Mouse (Mus musculus): Measurements from ENCODE around the gene Ube2k. TPM values are rescaled to one million over a fixed set of nuclear protein-coding genes. Genes with fewer than 3 reads are reported as not detected.

The Ube2k gene
- polyA plus RNA-seq, 1 experiment: 107 TPM

DNA sequence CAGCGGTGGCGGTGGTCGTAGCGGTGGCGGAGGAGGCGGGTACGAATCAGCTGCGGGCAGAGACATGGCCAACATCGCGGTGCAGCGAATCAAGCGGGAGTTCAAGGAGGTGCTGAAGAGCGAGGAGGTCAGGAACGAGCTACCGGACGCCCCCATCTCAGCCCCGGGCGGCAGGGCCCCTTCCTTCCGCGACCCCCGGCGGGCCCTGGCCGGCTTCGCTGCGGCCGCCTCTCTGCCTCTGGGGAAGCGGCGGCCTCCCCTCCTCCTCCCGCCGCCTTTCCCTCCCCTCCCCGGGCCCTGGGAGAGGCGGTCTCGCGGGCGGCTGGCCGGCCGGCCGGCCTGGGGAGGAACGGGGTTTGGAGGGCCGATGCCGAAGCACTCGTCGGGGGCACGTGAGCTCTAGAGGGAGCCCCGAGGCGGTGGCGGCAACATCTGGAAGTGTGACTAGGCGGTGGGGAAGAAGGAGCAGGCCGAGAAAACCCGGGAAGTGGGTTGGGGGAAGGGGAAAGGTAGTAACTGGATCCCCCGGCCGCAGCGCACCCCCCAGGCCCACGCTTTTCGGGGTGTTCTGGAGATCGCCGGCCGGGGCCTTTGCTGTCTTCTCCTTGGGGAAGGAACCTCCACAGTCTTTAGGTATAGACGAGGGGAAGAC lies 513 bp downstream of the Ube2k start:
- Histone ChIP-seq H3K4me1 (ENCODE audit: control insufficient read depth, insufficient read depth, low read length) (0 out of 2 replicates have a peak, but pooled peaks cover 2% of the 10 kb centered on the region), H3K27ac (ENCODE audit: insufficient read depth, low read length) (peak overlapping the region; percentile 96), H3K4me3 (ENCODE audit: insufficient read depth, low read length) (peak overlapping the region; percentile 95)
- TF ChIP-seq POLR2A (IDR thresholded peaks at IDR 0.05; ENCODE audit: extremely low read depth, insufficient read depth, low read length) (no peak), CTCF (IDR thresholded peaks at IDR 0.05; ENCODE audit: extremely low read depth, insufficient read depth, low read length) (no peak)

DNA sequence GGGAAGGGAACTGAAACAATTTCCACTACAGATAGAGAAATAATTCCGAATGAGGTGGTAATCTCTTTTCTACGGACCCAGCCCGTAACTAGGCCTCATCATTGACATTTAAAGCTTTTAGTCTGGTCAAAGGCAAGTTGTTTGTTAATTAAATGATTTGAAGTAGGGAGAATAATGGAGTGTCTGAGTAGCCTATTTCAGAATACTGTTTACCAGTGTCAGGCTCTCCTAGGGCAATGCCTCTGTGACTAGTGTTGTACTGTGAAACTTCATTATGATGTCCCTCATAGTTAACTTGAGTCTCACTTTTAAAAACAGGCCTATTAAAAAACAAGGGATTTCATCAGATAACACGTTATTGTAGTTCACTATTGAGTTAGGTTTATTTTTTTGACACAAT lies 1.1 kb downstream of the Ube2k start:
- peak overlapping the region; percentile 95 for H3K4me3 ChIP-seq (ENCODE audit: insufficient read depth, low read length)
- H3K4me1 ChIP-seq (ENCODE audit: control insufficient read depth, insufficient read depth, low read length): 0 out of 2 replicates have a peak, but pooled peaks cover 2% of the 10 kb centered on the region
- TF ChIP-seq POLR2A (IDR thresholded peaks at IDR 0.05; ENCODE audit: extremely low read depth, insufficient read depth, low read length) (no peak), CTCF (IDR thresholded peaks at IDR 0.05; ENCODE audit: extremely low read depth, insufficient read depth, low read length) (no peak)
- H3K27ac ChIP-seq (ENCODE audit: insufficient read depth, low read length): no peak overlapping the region; the same call in 1 of the 2 replicates

DNA sequence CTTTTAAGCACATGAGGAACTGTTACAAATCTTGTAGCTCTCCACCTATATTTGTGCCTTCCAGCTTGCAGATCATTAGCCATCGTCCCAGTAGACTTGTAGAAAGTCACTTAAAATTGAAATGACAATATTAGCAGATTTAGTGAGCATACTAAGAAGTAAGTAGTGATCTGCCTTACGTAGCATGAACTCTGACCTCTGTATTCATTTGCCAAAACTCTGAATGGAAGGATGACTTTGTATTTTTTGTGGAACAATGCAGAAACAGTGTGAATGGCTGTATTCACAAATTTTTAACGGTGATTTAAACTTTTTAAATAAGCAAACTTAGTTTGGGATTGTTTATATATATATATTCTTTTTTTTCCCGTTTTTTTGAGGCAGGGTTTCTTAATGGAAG lies 1.8 kb downstream of the Ube2k start:
- no peak overlapping the region for H3K27ac ChIP-seq (ENCODE audit: insufficient read depth, low read length)
- peak overlapping the region; percentile 7; the same call in 1 of the 2 replicates for H3K4me3 ChIP-seq (ENCODE audit: insufficient read depth, low read length)
- no peak for TF ChIP-seq CTCF (IDR thresholded peaks at IDR 0.05; ENCODE audit: extremely low read depth, insufficient read depth, low read length)
- 0 out of 2 replicates have a peak, but pooled peaks cover 2% of the 10 kb centered on the region for H3K4me1 ChIP-seq (ENCODE audit: control insufficient read depth, insufficient read depth, low read length)

DNA sequence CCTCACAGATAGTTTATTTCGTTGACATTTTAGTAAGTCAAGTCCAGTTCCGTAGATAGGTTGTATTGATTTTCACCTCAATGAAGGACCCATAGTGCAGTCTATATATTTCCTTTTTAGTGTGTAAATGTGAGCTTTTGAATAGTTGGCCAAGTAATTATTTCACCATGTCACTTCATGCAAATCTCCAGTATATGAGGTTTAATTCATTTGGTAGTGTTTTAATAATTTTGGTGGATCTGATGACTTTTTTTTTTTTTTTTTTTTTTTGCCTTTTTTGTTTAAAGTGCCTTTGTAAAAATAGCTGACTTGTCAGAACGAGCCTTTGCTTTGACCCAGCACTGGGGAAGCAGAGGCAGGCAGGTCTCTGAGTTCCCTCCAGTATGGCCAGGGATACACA lies 2.8 kb downstream of the Ube2k start:
- Histone ChIP-seq H3K4me1 (ENCODE audit: control insufficient read depth, insufficient read depth, low read length) (0 out of 2 replicates have a peak, but pooled peaks cover 2% of the 10 kb centered on the region), H3K27ac (ENCODE audit: insufficient read depth, low read length) (no peak overlapping the region), H3K4me3 (ENCODE audit: insufficient read depth, low read length) (no peak overlapping the region)
- TF ChIP-seq CTCF (IDR thresholded peaks at IDR 0.05; ENCODE audit: extremely low read depth, insufficient read depth, low read length): no peak
- no peak for TF ChIP-seq POLR2A (IDR thresholded peaks at IDR 0.05; ENCODE audit: extremely low read depth, insufficient read depth, low read length)

DNA sequence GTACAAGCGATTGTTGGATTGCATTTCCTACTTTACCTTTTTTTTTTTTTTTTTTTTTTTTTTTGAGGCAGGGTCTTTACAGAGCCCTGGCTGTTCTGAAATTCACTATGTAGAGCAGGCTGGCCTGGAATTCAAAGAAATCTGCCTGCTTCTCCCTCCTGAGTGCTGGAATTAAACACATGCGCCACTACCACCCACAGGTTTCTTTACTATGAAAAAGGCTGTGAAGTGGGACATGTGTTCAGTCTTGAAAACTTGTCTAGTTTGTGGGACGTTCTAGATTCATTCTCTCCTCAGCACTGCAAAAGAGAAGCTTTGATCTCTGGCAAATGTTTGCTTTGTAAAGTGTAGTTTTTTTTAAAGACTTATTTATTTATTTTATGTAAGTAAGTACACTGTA lies 4.9 kb downstream of the Ube2k start:
- TF ChIP-seq CTCF (IDR thresholded peaks at IDR 0.05; ENCODE audit: extremely low read depth, insufficient read depth, low read length): no peak
- no peak for TF ChIP-seq POLR2A (IDR thresholded peaks at IDR 0.05; ENCODE audit: extremely low read depth, insufficient read depth, low read length)
- no peak overlapping the region for H3K27ac ChIP-seq (ENCODE audit: insufficient read depth, low read length)
- H3K4me3 ChIP-seq (ENCODE audit: insufficient read depth, low read length): no peak overlapping the region
- 0 out of 2 replicates have a peak, but pooled peaks cover 2% of the 10 kb centered on the region for H3K4me1 ChIP-seq (ENCODE audit: control insufficient read depth, insufficient read depth, low read length)

DNA sequence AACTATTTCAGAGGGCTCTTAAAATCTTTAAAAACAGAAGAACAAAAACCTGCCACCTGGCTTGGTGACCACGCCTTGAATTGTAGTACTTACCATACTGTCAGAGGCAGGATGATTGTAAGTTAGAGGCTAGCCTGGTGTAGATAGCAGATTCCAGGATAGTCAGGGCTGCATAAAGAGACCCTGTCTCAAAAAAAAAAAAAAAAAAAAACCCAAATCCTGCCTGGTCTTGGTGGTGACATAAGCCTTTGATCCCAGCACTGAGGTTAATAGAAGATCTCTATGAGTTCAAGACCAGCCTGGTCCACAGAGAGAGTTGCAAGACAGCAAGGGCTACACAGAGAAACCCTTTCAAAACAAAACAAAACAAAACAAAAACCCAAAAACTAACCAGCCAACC lies 6.5 kb downstream of the Ube2k start:
- Histone ChIP-seq H3K27ac (ENCODE audit: insufficient read depth, low read length) (no peak overlapping the region), H3K4me1 (ENCODE audit: control insufficient read depth, insufficient read depth, low read length) (0 out of 2 replicates have a peak, but pooled peaks cover 2% of the 10 kb centered on the region), H3K4me3 (ENCODE audit: insufficient read depth, low read length) (no peak overlapping the region)
- no peak for TF ChIP-seq POLR2A (IDR thresholded peaks at IDR 0.05; ENCODE audit: extremely low read depth, insufficient read depth, low read length)
- no peak for TF ChIP-seq CTCF (IDR thresholded peaks at IDR 0.05; ENCODE audit: extremely low read depth, insufficient read depth, low read length)

DNA sequence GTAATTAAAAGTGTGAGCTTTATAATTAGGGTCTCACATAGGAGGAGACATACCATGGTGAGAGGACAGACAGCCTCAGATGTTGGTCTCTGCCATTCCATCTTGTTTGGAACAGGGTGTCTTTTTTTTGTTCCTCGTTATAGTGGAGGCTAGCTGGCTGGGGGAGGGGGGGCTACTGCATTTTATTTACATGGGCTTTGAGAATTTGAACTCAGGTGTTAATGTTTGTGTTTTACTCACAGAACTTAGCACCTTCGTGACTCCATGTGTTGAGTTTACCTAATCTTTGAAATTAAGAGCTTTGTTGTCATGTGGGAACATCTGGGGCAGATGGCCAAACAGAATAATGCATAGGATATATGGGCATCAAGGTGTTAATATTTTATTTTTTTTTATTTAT lies 7.6 kb downstream of the Ube2k start:
- TF ChIP-seq POLR2A (IDR thresholded peaks at IDR 0.05; ENCODE audit: extremely low read depth, insufficient read depth, low read length) (no peak), CTCF (IDR thresholded peaks at IDR 0.05; ENCODE audit: extremely low read depth, insufficient read depth, low read length) (no peak)
- Histone ChIP-seq H3K4me1 (ENCODE audit: control insufficient read depth, insufficient read depth, low read length) (0 out of 2 replicates have a peak, but pooled peaks cover 2% of the 10 kb centered on the region), H3K27ac (ENCODE audit: insufficient read depth, low read length) (no peak overlapping the region), H3K4me3 (ENCODE audit: insufficient read depth, low read length) (no peak overlapping the region)

DNA sequence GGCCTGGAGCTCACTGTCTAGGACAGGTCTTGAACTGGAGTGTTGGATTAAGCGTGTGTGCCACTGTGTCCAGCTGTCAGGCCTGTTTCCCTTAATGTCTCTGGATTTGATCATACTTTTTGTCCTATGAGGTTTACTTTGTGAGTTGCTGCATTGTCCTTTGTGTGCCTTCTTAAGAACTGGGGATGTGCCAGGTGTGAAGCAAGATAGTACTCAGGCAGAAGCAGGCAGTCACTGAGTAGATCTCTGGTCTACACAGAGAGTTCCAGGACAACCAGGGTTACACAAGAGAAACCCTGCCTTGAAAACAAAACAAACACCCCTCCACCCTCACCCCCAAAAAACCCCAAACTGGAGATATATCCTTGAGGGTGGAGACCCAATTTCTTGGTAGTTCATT lies 12.6 kb downstream of the Ube2k start:
- Histone ChIP-seq H3K4me3 (ENCODE audit: insufficient read depth, low read length) (no peak overlapping the region), H3K27ac (ENCODE audit: insufficient read depth, low read length) (no peak overlapping the region), H3K4me1 (ENCODE audit: control insufficient read depth, insufficient read depth, low read length) (no peaks in the 10 kb centered on the region)
- no peak for TF ChIP-seq POLR2A (IDR thresholded peaks at IDR 0.05; ENCODE audit: extremely low read depth, insufficient read depth, low read length)
- no peak for TF ChIP-seq CTCF (IDR thresholded peaks at IDR 0.05; ENCODE audit: extremely low read depth, insufficient read depth, low read length)

DNA sequence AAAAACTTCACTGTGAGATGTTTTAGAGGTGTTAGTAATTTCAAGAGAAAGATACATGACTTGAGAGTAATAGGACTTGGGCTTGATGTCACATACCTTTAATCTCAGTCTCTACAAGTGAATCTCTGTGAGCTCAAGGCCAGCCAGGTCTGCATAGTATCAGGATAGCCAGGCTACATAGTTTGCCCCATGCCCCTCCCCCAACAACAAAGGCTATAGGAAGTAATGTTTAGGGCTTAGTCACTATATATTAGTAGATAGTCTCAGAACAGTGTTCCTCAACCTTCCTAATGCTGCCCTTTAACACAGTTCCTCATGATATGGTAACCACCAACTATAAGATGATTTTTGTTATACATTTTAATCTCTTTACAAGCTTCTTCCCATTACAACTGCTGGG lies 20.1 kb downstream of the Ube2k start:
- no peak overlapping the region for H3K27ac ChIP-seq (ENCODE audit: insufficient read depth, low read length)
- H3K4me1 ChIP-seq (ENCODE audit: control insufficient read depth, insufficient read depth, low read length): no peaks in the 10 kb centered on the region
- H3K4me3 ChIP-seq (ENCODE audit: insufficient read depth, low read length): no peak overlapping the region
- TF ChIP-seq POLR2A (IDR thresholded peaks at IDR 0.05; ENCODE audit: extremely low read depth, insufficient read depth, low read length) (no peak), CTCF (IDR thresholded peaks at IDR 0.05; ENCODE audit: extremely low read depth, insufficient read depth, low read length) (no peak)

DNA sequence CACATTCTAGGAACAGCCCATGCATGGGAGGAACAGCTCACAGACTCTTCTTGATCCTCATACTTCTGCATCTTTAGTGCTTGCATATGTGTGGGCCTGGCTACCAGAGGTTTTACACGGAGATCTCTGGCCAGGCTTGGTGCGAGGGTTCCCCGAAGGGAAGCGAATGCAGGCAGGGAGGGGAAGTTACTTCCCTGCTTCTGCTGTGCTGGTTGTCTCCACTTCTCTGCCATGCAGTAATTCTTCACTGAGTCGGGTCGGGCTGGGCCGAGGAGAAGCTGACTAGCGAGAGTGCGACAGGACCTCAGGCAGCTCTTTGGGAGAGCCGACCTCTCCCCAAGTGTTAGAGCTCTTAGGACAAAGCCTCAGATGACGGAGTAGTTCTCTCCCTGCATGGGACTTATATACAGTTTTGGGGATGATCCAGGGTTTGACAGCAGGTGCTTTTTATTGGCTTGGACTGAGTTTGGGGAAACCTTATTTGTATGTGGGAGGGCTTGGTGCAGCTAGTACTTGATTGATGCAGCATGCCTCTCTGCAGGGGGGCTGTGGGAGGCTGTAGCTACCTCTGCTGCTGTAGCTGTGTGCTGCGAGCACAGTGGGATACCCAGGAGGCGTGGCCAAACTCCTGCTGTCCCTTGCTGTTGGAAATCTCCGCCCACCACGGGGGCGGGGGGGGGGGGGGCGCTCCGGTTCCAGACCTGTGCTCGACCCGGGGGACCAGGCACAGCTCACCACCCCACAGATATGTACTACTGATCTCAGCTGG lies 24.3 kb downstream of the Ube2k start:
- Histone ChIP-seq H3K27ac (ENCODE audit: insufficient read depth, low read length) (no peak overlapping the region), H3K4me1 (ENCODE audit: control insufficient read depth, insufficient read depth, low read length) (no peaks in the 10 kb centered on the region; the same call in 1 of the 2 replicates), H3K4me3 (ENCODE audit: insufficient read depth, low read length) (no peak overlapping the region)
- TF ChIP-seq CTCF (IDR thresholded peaks at IDR 0.05; ENCODE audit: extremely low read depth, insufficient read depth, low read length) (no peak), POLR2A (IDR thresholded peaks at IDR 0.05; ENCODE audit: extremely low read depth, insufficient read depth, low read length) (no peak)
